Mouse (Mus musculus) ovary, postnatal 14 days (tissue): ENCODE measurements around the gene Got1.
"Not testable (repeated sequence)": the region's sequence is repeated elsewhere in the genome, so short reads cannot be mapped to it uniquely, and the experiment has no call there.

ENCODE experiments used
- DNase-seq: peaks from one replicate; pipeline ENCODE4 v3.0.0; 2022; ENCODE audit warnings: low spot score

Got1 gene

DNA sequence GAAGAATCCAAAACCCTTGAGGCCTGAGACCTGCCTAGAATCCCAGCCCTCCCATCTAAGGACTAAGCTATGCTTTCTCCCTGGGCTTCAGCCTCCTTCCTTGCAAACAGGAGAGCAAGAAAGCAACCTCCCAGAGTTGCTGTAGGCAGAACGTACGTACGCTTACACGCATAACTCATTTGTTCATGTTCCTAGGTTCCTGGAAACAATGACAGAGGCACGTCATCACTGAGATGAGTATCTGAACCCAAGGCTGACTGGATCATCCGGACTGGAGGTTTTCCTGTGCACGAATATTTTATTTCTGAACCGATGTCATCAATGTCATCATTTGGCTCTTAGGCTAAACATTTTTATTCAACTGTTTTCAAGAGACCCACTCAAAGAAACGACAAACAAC is 2.4 kb downstream of the Got1 start:
- no peak for DNase-seq

GRCm38 (mm10) chr19:43521362-43521761 is 3.0 kb downstream of the Got1 start:
- no peak for DNase-seq

GRCm38 (mm10) chr19:43520402-43520801 is 4.0 kb downstream of the Got1 start:
- DNase-seq, result no peak

DNA sequence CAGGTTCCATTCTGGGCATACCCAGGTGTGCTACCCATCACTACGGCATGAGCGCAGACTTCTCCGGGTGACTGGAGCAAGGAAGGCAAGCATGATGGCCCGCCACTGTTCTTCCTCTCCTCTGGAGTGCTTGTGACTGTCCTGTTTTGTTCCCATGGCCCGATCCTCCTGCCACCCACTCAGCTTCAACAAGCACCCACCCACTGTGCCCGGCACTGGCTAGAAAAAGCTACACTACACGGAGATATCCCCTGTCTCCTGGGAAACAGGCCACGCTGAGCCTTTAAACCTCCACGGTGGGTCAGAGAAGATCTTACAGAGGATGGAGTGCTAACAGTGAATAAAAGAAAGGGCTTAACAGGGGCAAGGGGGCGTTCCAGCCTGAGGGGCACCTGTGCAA is 5.2 kb downstream of the Got1 start:
- no peak for DNase-seq

- no peak for DNase-seq
Observed at GRCm38 (mm10) chr19:43518261-43518660, 6.1 kb downstream of the Got1 start.

- DNase-seq, result no peak
Observed at GRCm38 (mm10) chr19:43517808-43518207, 6.6 kb downstream of the Got1 start.

- no peak for DNase-seq
Observed at GRCm38 (mm10) chr19:43517320-43517719, 7.1 kb downstream of the Got1 start.

- DNase-seq, result no peak
Observed at GRCm38 (mm10) chr19:43516397-43517035, 7.9 kb downstream of the Got1 start.

DNA sequence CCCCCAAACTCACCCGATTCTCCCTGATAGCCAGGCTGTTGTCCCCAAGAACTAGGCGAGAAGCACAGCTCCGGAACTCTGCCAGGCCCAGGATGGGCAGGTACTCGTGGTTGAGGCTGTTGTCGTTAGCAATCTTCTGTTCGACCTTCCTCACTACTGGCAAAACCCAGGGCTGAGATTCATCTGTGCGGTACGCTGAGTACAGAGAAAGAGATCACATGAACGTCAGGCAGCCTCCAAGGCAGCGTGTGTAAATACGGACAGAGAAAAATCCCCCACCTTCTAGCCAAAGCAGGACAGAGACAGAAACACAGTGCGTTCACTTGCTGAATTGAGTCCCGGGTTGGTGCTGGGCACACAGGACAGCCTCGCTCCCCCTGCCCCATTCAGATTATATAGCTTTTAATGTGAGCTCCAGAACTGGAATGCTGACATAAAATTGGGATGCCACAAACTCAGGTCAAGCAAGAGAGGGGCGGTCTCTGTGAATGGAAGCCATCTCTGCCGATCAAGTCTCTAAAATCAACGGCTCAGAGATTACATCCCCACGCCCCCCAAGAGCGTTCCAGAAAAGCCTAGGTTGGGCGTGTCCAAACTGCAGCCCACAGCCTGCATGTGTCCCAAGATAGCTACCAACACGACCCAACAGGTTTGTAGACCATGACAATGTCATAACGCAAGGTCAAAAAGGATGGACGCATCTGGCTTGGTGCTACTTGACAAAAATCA is 8.6 kb downstream of the Got1 start:
- DNase-seq, result no peak

GRCm38 (mm10) chr19:43513874-43514273 is 10.5 kb downstream of the Got1 start:
- DNase-seq, result no peak

GRCm38 (mm10) chr19:43511621-43512620 is 12.5 kb downstream of the Got1 start:
- no peak for DNase-seq

GRCm38 (mm10) chr19:43510436-43511220 is 13.8 kb downstream of the Got1 start:
- no peak for DNase-seq

DNA sequence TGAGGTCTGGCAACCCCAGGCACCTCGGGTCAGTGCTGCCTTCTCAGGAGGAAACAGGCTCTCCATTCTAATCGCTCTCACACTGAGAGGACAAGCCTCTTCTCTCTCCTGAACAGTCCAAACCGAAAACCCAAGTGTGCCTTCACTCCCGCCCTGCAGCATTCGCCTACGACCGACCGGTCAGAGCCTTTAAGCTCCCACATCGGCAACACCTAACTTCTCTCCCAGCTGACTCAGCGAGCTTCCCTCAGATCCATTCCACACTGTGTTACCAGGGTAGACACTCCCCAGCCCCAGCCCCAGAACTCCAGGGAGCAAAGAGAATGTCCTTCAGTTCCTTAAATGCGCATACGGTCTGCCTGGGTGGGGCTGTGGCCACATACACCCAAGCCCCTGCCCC is 19.0 kb downstream of the Got1 start:
- no peak for DNase-seq

GRCm38 (mm10) chr19:43503593-43503992 is 20.8 kb downstream of the Got1 start:
- DNase-seq, result not testable (repeated sequence)

- DNase-seq, result no peak
Observed at GRCm38 (mm10) chr19:43502630-43503029, 21.8 kb downstream of the Got1 start.

- DNase-seq, result no peak
Observed at GRCm38 (mm10) chr19:43498874-43499273, 25.5 kb downstream of the Got1 start.

DNA sequence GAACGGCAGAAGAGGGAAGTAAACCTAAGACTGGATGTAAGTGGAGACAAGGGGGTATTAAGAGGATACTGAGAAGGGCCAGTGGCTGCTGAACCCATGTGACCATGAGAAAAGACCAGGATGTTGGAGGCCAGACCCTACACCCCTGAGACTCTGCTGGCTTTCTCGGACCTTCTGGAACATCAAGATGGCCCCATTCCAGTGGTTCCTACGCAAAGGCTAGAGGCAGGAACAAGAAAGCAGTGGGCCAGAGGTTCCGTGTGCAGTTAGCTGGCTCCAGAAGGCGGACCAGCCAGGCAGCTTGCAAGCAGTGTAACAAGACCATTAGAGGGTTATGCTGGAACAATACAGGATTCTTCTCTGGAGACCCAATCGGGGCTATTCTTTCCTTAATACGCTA is 27.0 kb downstream of the Got1 start:
- DNase-seq, result no peak

DNA sequence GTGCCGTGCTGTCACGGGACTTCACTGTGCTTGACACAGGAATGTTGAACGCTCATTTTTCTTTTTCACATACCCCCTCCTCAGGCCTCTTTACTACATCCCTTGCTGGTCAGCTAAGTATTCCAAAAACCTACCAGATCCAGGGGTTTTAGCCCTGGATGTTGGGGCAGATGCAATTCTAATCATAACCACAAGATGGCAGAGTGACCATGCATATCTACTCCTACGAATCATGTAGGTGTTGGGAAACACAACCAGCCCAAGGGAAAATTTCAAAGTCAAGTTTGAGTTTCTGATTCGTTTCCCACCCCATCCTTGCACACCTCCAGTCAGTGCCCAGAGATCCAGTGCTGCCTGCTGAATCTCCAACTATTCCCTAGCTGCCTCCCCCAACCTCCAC is 28.6 kb downstream of the Got1 start:
- DNase-seq, result peak; percentile 46

- no peak for DNase-seq
Observed at GRCm38 (mm10) chr19:43494914-43495313, 29.5 kb downstream of the Got1 start.

DNA sequence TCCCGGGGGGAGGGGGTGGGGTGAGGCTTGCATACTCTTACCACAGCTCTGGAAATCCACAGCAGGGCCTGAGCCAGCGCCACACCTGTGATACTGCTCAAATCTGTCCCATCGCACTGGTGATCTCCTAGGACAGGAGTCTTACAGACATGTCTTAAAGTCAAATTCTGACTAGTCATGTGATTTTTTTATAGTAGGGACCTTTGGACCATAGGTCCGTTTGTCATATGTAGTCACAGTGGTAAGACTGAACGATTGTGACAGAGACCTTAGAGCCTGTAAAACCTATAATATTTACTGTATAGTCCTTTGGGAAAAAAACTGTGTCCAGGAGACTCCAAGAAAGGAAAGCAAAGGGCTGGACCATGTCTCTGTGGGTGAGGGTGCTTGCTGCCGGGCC is 30.5 kb downstream of the Got1 start:
- DNase-seq, result no peak

- not testable (repeated sequence) for DNase-seq
Observed at GRCm38 (mm10) chr19:43493316-43493715, 31.1 kb downstream of the Got1 start.

DNA sequence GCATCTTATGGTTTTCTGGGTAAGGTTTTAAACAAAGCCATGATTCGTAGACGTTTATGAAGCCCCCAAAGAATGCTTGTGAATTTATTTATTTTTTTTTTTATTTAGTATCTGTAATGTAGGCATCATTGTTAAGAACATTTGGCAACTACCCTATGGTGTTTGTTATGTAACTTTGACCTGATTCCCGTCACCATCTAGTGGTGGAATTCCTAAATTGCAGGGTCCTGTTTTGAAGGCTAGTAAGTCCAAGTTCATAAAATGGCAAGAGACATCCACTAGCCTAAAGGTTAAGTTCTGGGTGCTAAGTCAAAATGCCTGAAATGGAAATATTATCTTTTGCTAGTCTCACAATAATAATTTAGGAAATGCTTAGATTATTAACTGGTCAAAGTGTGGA is 37.0 kb downstream of the Got1 start:
- no peak for DNase-seq
